Mouse (Mus musculus): ENCODE measurements at regions not wholly inside any gene's neighbourhood (a gene's known extent, or its start where the extent isn't known, plus 50 kb on each side); places are given as distances from the start of the nearest gene placed in this dataset.

DNA sequence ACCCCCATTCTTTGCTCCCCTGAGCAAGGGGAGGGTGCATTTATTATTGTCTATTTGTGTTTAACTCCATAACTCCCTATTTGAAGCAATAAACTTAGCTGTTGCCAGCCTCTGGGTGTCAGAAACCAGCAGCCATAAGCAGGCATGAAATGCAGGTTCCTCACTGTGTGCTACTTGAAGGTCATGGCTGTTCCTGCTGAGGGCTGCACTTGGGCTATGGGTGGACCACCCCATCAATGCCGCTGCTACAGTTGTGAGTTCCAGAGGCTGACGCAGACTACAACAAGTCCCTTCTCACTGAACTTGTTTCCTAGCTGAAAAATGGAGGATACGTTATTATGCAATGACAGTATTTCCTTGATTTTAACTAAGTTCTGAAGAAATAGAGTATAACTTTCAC, 86.7 kb upstream of the N4bp1 start:
- no peak for DNase-seq

DNA sequence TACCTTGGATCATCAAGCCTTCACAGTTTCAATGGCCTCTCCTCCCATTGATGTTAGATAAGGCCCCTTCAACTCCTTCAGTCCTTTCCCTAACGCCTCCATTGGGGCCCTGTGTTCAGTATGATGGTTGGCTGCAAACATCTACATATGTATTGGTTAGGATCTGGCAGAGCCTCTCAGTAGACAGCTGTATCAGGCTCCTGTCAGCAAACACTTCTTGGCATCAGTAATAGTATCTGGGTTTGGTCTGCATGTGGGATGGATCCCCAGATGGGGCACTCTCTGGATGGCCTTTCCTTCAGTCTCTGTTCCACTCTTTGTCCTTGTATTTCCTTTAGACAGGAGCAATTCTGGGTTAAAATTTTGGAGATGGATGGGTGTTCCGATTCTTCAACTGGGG, 84.0 kb upstream of the N4bp1 start:
- DNase-seq, result no peak

DNA sequence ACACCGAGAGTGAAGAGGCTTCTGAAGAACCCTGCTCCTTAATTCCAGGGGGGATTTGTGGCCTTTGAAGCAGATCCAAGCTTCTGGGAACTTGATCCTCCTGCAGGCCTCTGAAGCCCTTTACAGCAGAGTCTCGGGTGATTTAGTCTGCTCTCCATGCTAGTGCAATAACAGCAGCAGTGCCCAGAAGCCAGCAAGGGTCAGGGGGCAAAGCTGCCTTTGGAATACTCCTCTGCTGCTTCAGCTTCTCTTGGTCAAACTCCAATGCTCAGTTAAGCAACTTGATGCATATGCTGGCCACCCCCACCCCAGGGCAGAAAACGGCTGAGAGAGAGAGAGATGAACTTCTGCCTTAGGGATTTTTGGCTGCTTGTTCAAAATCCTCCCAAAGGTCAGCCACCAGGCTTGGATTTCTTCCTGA, 82.8 kb upstream of the N4bp1 start:
- peak; percentile 55 for DNase-seq

DNA sequence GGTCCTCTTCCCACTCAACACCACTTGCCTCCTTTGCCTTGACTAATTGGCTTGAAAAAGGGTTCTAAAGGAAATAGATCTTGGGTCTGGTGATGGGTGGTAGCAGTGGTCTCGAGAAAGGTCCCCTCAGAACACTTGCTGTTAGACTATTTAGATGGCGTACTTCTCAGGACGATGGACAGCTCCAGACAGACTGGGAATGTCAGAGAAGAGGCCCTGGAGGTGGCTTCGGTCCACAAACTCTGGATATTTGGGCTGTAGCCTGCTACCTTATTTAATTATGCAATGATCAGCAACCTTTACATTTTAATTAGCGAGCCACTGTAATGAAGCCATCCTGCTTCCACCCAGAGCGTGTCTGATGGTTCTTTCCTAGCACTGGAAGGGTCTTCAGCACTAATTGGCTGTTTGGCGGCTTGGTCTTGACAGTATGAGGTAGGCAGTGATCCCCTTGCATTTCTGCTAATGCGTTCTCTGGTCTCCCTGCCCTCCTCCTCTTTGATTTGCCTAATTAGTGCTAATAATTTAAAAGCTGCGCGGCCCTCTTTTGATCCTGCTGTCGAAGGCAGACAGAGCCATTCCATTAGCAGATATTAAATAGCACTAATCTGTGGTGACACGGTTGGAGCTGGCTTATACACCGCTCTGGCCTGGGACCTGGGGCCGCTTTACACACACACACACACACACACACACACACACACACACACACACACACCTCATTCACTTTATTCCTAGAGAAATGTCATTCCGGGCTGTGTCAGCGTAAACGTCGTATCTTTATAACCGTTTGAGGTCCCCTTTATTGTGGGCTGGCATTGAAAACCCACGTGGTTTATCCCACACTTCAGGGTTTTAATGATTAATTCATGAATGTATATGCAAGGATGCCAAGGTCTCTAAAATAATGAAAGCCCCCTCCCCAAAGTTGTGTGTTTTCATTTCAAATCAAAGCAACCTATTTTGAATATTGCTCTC, 76.4 kb upstream of the N4bp1 start:
- no peak for DNase-seq

Measured in adrenal gland, postnatal 14 days (tissue).